Mouse (Mus musculus): ENCODE measurements around the gene Snx9.

GRCm38 (mm10) chr17:5957097-5957496, 116.0 kb downstream of the Snx9 start:
- no peak for TF ChIP-seq CTCF (IDR thresholded peaks at IDR 0.05; ENCODE audit: extremely low read depth, insufficient read depth, low read length)
- no peak for TF ChIP-seq POLR2A (IDR thresholded peaks at IDR 0.05; ENCODE audit: extremely low read depth, insufficient read depth, low read length)
